Mouse (Mus musculus) brain, adult 2 months (tissue): ENCODE data around the gene Tmem40.

Experiments
- DNase-seq: peaks from one replicate; pipeline ENCODE4 v3.0.0; 2011; ENCODE audit warnings: low read depth, low spot score

Tmem40 gene

DNA sequence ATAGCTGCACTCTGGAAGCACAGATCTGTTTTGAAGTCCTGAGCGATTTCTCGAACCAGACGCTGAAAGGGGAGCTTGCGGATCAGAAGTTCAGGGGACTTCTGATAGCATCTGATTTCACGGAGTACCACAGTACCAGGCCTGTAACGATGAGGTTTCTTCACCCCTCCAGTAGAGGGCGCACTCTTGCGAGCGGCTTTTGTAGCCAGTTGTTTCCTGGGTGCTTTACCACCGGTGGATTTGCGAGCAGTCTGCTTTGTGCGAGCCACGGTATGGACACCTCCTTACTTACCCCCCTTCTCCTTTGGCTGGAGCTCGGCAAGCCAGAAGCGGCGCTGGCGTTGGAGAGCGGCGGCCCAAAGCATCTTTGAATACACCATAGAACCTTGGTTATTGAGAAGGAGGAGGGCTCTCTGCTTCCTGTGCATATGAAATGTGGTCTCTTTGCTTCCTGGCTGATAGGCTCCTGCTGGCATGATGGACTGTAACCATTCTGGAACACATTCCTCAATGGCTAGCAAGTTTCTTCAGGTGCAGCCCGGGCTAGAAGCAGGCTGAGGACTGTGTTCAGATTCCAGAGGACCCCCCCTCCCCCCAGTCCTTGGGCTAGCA, 8.0 kb upstream of the Tmem40 start:
- DNase-seq: no peak

GRCm38 (mm10) chr6:115768207-115768606, 6.0 kb upstream of the Tmem40 start:
- DNase-seq: no peak

GRCm38 (mm10) chr6:115767357-115767756, 5.1 kb upstream of the Tmem40 start:
- no peak for DNase-seq

DNA sequence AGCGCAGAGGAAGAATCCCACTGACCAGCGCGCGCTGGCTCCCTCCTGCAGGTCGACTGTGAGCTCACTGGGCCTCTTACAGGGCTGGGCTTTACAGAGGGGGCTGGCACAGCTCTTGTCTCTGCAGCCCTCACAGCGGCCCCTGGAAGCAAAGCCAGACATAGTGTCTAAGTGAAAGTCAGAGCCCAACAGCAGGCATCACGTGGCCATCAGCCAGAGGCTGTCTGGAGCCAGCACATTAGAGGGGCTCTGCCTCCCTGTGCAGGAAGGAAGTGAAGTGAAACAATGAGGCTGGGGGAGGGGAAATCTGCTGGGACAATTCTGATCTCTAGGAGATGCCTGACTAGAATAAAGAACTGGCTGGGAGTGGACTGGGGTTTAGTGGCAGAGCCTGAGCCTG, 2.0 kb upstream of the Tmem40 start:
- peak; percentile 45 for DNase-seq

DNA sequence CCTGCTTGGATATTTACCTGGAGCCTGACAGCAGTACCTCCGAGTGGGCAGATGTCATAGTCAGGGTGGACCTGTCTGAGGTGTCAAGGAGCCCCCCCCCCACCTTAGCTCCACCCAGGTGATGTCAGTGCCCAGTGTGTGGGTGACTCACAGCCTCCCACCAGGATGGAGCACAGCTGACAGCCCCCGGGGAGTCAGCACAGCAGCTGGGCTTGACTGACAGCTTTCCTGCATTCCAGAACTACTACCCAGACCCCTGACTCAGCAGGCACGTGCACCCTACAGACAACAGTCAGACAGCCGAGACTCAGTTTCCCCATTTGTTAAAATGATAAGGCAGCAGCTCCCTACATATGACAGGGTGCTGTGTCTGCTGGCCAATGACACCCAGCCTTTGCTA, 1.2 kb downstream of the Tmem40 start:
- DNase-seq: no peak

DNA sequence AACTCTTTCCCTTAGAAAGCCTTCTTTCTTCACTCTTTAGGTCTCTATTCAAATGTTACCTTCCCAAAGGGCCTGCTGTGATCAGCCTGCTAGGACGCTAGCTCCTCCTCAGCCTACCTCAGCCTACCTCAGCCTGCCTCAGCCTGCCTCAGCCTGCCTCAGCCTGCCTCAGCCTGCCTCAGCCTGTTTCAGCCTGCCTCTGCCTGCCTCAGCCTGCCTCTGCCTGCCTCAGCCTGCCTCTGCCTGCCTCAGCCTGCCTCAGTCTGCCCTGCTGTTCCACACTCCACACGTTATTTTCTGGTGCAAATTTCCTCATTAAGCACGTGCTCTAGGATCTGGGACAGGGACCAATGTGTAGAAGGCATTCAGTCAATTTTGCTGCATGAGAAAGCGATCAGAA, 2.1 kb downstream of the Tmem40 start:
- DNase-seq: no peak

DNA sequence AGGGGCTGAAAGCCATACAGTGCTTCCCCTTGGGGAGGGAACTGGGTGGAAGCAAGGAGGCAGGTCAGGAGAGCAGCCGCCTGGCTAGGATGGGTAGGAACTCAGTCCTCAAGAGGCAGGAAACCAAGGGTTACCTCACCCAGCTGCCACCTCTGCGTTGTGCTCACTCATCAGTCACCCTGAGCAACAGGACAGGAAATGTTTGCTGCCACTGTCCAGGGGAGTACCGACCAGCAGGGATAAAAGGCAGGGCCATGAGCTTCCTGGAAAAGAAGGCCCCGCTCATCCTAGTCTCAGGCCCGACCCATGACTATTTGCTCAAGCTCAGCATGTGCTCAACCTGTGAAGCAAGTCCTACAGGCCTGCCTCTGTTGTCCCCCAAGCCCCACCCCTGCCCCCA, 2.7 kb downstream of the Tmem40 start:
- DNase-seq: no peak

DNA sequence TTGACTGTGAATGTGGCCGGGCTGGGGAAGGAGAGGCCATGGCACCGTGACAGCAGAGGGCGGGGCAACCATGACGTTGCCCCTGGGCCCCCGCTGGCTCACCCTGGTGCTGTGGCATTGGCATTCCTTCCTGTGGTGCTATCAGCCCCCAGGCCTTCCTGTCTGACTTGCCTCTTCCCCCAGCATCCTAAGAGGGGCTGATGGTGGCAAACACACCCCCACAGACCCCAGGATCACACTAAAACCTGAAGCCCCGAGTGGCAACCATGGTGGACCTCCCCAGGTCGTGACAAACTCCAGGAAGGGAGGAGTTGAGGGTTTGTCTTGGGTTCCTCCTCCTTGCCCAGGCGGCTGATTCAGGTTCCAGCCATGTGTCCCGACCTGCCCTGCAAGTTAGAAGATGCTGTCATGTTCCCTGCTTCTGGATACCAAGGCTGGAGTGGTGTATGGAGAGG, 3.2 kb downstream of the Tmem40 start:
- DNase-seq: no peak

- DNase-seq: no peak
These were observed 6.7 kb downstream of the Tmem40 start for GRCm38 (mm10) chr6:115755536-115755935.

DNA sequence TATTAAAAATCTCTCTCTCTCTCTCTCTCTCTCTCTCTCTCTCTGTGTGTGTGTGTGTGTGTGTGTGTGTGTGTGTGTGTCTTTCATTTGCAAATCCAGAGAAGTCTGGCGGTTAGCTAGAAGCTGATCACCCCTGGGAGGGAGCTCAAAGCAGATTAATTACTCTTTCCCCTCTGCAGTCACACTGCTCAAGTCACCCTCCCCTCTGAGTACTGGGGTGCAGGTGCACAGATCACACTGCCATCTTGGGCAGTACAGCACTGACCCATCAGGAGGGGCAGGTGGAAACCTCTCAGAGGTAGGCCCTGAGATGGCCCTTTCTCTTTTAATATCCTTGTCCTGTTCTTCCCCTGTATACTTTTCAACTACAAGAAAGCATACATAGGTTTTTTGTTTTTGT, 15.9 kb downstream of the Tmem40 start:
- no peak for DNase-seq

GRCm38 (mm10) chr6:115743569-115743968, 18.6 kb downstream of the Tmem40 start:
- no peak for DNase-seq

- DNase-seq: no peak
These were observed 23.2 kb downstream of the Tmem40 start for GRCm38 (mm10) chr6:115739056-115739455.

DNA sequence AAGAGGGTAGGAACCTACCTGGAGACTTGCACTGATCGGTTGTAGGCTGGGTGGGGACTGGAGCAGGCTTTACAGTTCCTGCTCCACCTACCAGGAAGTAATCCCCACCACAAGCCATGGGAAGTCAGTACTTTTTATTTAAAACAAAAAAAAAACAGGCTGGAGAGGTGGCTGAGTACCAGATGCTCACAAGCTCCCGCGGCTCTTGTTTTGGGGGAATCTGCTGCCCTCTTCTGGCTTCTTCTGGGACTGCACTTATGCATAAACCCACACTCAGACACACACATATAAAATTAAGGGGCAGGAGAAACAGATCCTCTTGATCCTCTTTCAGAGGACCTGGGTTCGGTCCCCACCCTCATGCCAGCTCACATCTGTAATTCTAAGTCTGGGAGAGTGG, 27.3 kb downstream of the Tmem40 start:
- peak; percentile 35 for DNase-seq

DNA sequence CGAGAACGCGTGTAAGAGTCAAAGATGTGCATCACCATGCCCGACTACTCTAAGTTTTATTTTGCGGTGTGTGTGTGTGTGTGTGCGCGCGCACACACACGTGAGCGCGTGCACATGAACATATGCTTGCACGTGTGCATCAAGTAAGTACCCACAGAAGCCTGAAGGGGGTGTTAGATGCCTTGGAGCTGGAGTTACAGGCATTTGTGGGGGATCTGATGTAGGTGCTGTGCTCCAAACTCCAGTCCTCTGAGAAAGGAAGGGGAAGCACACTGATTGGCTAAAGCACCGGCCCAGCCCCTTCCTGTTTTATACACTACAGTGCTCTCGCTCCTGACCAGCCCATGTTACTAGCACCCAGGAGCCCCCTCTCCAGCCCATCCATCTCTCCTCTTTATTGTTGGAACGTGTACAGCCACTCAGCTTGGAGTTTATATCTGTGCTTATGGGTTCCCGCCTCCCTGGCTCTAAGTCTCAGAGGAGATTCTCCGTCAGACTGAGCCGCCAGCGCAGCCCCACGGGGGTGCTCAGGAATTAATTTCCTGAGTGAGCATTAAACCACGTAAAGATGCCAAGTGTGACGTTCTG, 29.8 kb downstream of the Tmem40 start:
- DNase-seq: no peak

- no peak for DNase-seq
These were observed 31.5 kb downstream of the Tmem40 start for GRCm38 (mm10) chr6:115730560-115731342.

GRCm38 (mm10) chr6:115727570-115727969, 34.6 kb downstream of the Tmem40 start:
- no peak for DNase-seq

- DNase-seq: peak; percentile 41
These were observed 35.1 kb downstream of the Tmem40 start for GRCm38 (mm10) chr6:115727108-115727507.

DNA sequence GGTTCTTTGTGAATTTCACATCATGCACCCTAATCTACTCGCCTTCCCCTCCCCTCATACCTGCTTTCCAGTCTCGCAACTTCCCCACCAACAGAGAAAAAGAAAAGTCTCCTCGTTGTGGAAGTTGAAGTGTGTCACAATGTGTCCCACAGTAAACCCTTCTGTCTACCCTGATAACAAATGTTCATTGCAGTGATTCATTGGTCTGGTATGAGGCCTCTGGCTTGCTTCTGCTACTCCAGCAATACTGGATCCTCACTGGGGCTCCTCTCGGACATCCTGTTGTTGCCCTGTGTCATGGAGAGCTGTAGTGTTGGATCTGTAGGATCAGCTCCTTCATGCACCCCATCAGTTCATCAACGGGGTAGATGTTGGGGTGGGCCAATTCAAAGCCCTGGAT, 40.0 kb downstream of the Tmem40 start:
- no peak for DNase-seq

- no peak for DNase-seq
These were observed 44.3 kb downstream of the Tmem40 start for GRCm38 (mm10) chr6:115717715-115718558.

DNA sequence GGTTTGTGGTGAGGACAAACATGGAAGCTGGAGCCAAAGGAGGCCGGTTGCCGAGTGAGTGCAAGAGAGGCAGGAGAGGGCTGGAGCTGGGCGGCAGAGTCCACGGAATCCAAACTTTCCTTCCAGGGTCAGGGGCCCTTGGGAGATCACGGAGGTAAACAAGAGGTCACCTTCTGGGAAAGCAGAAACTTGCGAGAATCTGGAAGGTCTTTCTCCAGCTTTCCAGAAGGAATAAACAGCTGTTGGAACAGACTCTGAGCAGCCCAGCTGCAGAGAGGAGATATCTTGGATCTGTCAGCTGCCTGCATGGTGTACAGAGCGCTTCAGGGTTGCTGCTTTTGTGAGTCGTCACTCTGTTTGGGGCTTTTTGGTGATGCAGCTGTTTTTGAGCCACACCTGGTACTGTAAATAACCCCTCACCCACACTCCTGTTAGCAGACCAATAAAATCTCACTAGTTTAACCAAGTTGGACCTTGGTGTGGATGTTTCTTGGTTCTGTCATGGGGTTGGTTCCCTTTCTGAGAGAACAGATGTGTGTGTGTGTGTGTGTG, 45.0 kb downstream of the Tmem40 start:
- DNase-seq: no peak

GRCm38 (mm10) chr6:115711261-115711660, 50.9 kb downstream of the Tmem40 start:
- no peak for DNase-seq

DNA sequence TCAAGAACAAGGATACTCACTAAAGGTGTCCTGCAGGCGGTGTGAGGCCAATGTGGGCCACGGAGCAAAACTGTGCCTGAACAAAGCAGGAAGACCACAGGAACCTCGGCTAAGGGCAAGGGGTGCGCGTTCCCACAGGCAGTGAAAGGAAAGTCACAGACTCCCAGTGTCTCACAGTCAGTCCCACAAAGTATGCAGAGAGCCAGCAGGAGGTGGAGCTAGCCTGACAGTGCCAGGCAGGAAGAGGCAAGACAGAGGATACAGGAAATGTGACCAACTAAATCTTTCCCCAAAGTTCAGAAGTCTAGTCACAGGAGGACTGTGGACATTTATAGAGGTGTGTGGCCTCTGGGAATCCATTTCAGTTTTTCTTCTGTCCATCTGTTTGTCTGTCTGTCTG, 59.3 kb downstream of the Tmem40 start:
- DNase-seq: no peak
